Mouse (Mus musculus): ENCODE measurements around the gene Fcgr3. TPM values are rescaled to one million over a fixed set of nuclear protein-coding genes. Genes with fewer than 3 reads are reported as not detected.

Fcgr3 gene
- polyA plus RNA-seq (2012; rRNA removed): 6.7 and 12.5 TPM in 2 replicates

DNA sequence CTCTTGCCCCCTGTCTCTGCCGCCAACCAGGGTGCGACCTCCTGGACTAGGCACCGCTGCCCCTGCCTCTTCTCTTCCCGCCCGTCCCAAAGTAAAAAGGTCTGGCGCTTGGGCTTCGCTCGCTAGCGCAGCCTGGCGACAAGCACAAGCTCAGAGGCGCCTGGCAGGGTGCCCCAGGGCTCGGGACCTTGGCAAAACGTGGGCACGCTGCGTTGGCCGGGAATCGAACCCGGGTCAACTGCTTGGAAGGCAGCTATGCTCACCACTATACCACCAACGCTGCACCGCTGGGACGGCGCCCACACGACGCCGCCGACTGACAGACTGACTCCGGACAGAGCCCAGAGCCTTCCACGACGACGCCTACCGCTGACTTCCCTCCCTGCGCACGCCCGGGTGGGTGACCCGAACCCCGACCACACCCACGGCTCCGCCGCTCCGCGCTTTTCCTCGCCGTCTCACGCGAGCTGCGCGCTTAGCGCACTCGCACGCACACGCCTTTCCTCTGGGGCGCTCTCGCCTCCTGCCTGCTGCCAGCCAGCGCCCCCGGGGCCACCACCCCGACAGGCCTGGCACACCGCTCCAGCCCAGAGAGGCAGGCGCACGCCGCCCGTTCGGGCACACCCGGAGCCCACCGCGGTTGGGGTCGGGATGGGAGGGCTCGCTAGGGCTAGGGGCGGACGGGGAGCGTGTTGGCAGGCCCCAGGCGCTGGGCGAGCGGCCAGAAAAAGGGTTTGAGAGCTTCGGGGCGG, at the start of gene Fcgr3:
Fcgr3 (minus strand) TSS at position 445 of the 752 bp plus-strand sequence.

DNA sequence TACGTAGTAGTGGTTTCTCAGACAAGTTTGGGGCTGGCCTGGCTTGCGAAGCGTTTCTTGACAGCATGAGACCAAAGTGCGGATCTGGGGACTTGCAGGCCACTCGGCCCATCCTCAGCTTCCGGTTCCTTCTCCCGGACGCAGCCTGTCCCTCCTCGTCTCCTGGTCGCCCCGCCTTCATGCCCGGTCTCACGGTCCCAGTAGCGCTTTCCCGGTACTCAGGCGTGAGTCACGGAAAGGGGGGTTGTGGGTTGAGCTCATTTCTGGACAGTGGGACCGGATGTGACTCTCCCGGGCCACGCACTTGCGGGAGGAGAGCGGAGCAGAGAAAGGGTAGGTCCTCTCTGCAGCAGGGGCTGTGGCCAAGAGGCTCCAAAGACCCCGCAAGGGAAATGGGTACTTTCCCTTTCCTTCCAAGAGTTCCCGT, 49.2 kb upstream of the Fcgr3 start, which contains the start of gene Cfap126:
Cfap126 (plus strand) TSS at position 46 of the 427 bp plus-strand sequence.

DNA sequence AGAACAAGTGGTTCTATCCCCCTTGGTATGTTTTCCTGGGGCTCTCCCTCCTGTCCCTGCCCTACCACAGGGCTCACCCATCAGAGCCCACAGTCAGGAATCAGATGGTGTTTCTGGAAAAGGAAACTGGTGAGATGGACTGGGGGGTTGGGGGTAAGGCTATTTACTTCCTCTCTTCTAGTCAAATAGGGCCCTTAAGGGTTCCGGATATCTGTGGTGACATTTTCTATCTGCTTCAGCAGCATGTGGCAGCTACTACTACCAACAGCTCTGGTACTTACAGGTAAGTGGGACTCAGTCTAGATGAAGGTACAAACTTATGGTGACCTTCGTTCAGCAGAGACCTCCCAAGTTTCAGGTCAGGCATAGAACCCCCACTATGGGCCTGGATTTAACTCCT, 46.0 kb downstream of the Fcgr3 start, which contains the start of gene Fcgr4:
Fcgr4 (plus strand) TSS at position 184 of the 400 bp plus-strand sequence.

Other genes starting within 250 kb of the Fcgr3 start
- 14.5 and 16.1 TPM in 2 replicates for gene Atf6, start 197.2 kb downstream of the Fcgr3 start, polyA plus RNA-seq (2012; rRNA removed)
- 2.0 and 2.6 TPM in 2 replicates for gene Gm26620, start 179.9 kb downstream of the Fcgr3 start, polyA plus RNA-seq (2012; rRNA removed)
- gene Dusp12, start 179.4 kb downstream of the Fcgr3 start, polyA plus RNA-seq (2012; rRNA removed): 24.9 and 25.4 TPM in 2 replicates
- gene Fcrlb, start 152.0 kb downstream of the Fcgr3 start, polyA plus RNA-seq (2012; rRNA removed): 1.4 and 2.3 TPM in 2 replicates
- gene Fcrla, start 137.4 kb downstream of the Fcgr3 start, polyA plus RNA-seq (2012; rRNA removed): 0.74 and 0.75 TPM in 2 replicates
- gene Fcgr2b, start 88.4 kb downstream of the Fcgr3 start, polyA plus RNA-seq (2012; rRNA removed): 11.5 and 15.1 TPM in 2 replicates
- gene Fcgr4, start 46.0 kb downstream of the Fcgr3 start, polyA plus RNA-seq (2012; rRNA removed): 1.6 and 2.6 TPM in 2 replicates
- gene Cfap126, start 49.0 kb upstream of the Fcgr3 start, polyA plus RNA-seq (2012; rRNA removed): 22.2 and 34.8 TPM in 2 replicates
- gene Sdhc, start 85.7 kb upstream of the Fcgr3 start, polyA plus RNA-seq (2012; rRNA removed): 122 and 172 TPM in 2 replicates
- 0.94 and 1.6 TPM in 2 replicates for gene Mpz, start 85.8 kb upstream of the Fcgr3 start, polyA plus RNA-seq (2012; rRNA removed)
- 46.5 and 111 TPM in 2 replicates for gene Pcp4l1, start 131.3 kb upstream of the Fcgr3 start, polyA plus RNA-seq (2012; rRNA removed)
- 0.12 and 0.35 TPM in 2 replicates for gene Nr1i3, start 149.0 kb upstream of the Fcgr3 start, polyA plus RNA-seq (2012; rRNA removed)
- gene Tomm40l, start 157.6 kb upstream of the Fcgr3 start, polyA plus RNA-seq (2012; rRNA removed): 29.2 and 35.2 TPM in 2 replicates
- gene Apoa2, start 160.1 kb upstream of the Fcgr3 start, polyA plus RNA-seq (2012; rRNA removed): 3.0 and 21.2 TPM in 2 replicates
- gene Fcer1g, start 169.4 kb upstream of the Fcgr3 start, polyA plus RNA-seq (2012; rRNA removed): 66.5 and 67.8 TPM in 2 replicates
- 24.2 and 26.9 TPM in 2 replicates for gene Adamts4, start 185.5 kb upstream of the Fcgr3 start, polyA plus RNA-seq (2012; rRNA removed)
- 116 and 119 TPM in 2 replicates for gene Ndufs2, start 186.5 kb upstream of the Fcgr3 start, polyA plus RNA-seq (2012; rRNA removed)
- 90.9 and 109 TPM in 2 replicates for gene B4galt3, start 205.4 kb upstream of the Fcgr3 start, polyA plus RNA-seq (2012; rRNA removed)
- 65.2 and 73.2 TPM in 2 replicates for gene Ppox, start 216.3 kb upstream of the Fcgr3 start, polyA plus RNA-seq (2012; rRNA removed)
- gene Usp21, start 223.1 kb upstream of the Fcgr3 start, polyA plus RNA-seq (2012; rRNA removed): 70.8 and 77.9 TPM in 2 replicates
- gene Ufc1, start 230.1 kb upstream of the Fcgr3 start, polyA plus RNA-seq (2012; rRNA removed): 12.1 and 13.5 TPM in 2 replicates